Mouse (Mus musculus) bone marrow macrophage, adult 2 months (primary cell): ENCODE measurements around the gene Krt16.

Experiments used
- CTCF ChIP-seq: IDR thresholded peaks from 2 replicates; pipeline ENCODE4 v1.5.1; 2012; ENCODE audit warnings: low read depth, mild to moderate bottlenecking, low read length, moderate library complexity
- POLR2A ChIP-seq: IDR thresholded peaks from 2 replicates; pipeline ENCODE4 v1.6.1; 2012; ENCODE audit warnings: mild to moderate bottlenecking, low read depth, low read length, borderline replicate concordance

GRCm38 (mm10) chr11:100277726-100278480 is 29.2 kb upstream of the Krt16 start:
- TF ChIP-seq POLR2A (no peak), CTCF (no peak)
